In the genomic region with DNA sequence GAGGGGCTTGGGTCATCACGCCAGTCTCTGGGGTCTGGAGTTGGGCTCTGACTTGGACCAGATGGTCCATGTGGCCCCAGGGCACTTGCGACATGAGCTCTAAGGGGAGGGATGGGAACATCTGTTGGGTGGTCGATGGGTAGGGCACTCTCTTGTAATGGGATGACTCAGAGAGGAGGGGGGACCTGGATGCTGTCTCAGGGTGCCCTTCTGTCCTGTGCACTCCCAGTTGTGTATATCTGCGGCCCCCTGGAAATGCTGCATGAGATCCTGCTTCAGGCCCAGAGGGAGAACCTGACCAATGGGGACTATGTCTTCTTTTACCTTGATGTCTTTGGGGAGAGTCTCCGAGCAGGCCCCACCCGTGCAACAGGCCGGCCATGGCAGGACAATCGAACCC, we compare ENCODE assay signal across 9 mouse cellular contexts. TPM values are rescaled to one million over a fixed set of nuclear protein-coding genes. Genes with fewer than 3 reads are reported as not detected.
A peak's percentile ranks its signal among the peaks of the same experiment; 100 is the strongest.
DNase-seq lines count a peak whose midpoint lies in the region; ATAC-seq and TF ChIP-seq lines count a peak whose summit lies in the region.
"Had no signal": no experiment of that assay in that cellular context is flagged by ENCODE, and none has a peak within 500 bp of the region (broad histone marks: within the 10 kb centered on the region; RNA-seq: fewer than 3 reads in every experiment).

No protein-coding gene starts in this region.

- 83% methylated on average over 8 of the region's 8 CpGs for WGBS in heart, embryonic 13.5 days
- WGBS in limb, embryonic 14.5 days = 81% methylated on average over 8 of the region's 8 CpGs
- 79% methylated on average over 8 of the region's 8 CpGs for WGBS in stomach, embryonic 16.5 days

- peaks cover 10% of the 10 kb centered on the region; the same call in 1 of the 2 replicates for H3K27me3 ChIP-seq in heart, embryonic 13.5 days (replicated peaks)
- H3K27me3 ChIP-seq in limb, embryonic 14.5 days (ENCODE audit: control insufficient read depth, insufficient read depth, low read length) = no peaks in the 10 kb centered on the region
- no peaks in the 10 kb centered on the region; the same call in 1 of the 2 replicates for H3K27me3 ChIP-seq in stomach, embryonic 16.5 days (ENCODE audit: control insufficient read depth, insufficient read depth, low read length)

- H3K9ac ChIP-seq in heart, embryonic 13.5 days = peak overlapping the region; percentile 95; the same call in 1 of the 2 replicates
- peak overlapping the region; percentile 97; the same call in 1 of the 2 replicates for H3K9ac ChIP-seq in limb, embryonic 14.5 days (ENCODE audit: low read depth, low read length, severe bottlenecking)
- no peak overlapping the region for H3K9ac ChIP-seq in stomach, embryonic 16.5 days (ENCODE audit: low read length)

- peak overlapping the region; percentile 91; the same call in 1 of the 2 replicates for H3K4me2 ChIP-seq in heart, embryonic 13.5 days
- H3K4me2 ChIP-seq in limb, embryonic 14.5 days (replicated peaks; ENCODE audit: low read depth, low read length, severe bottlenecking) = peak overlapping the region; percentile 93
- 0 out of 2 replicates have a peak overlapping the region, but pooled peaks have one; percentile 23 for H3K4me2 ChIP-seq in stomach, embryonic 16.5 days (ENCODE audit: low read depth, low read length)

- no peaks in the 10 kb centered on the region for H3K36me3 ChIP-seq in heart, embryonic 13.5 days
- no peaks in the 10 kb centered on the region for H3K36me3 ChIP-seq in limb, embryonic 14.5 days (ENCODE audit: control insufficient read depth, insufficient read depth, low read length)
- no peaks in the 10 kb centered on the region for H3K36me3 ChIP-seq in stomach, embryonic 16.5 days (ENCODE audit: control insufficient read depth, insufficient read depth, low read length)

- no peak for ATAC-seq in heart, embryonic 13.5 days (ENCODE audit: extremely low read depth, insufficient number of reproducible peaks, low FRiP score, low TSS enrichment)
- ATAC-seq in limb, embryonic 14.5 days (ENCODE audit: low FRiP score, low read depth) = no peak
- no peak for ATAC-seq in stomach, embryonic 16.5 days (ENCODE audit: insufficient read depth, low FRiP score)

- H3K9me3 ChIP-seq in heart, embryonic 13.5 days = no peaks in the 10 kb centered on the region
- H3K9me3 ChIP-seq in limb, embryonic 14.5 days (ENCODE audit: control insufficient read depth, low read length) = no peaks in the 10 kb centered on the region
- H3K9me3 ChIP-seq in stomach, embryonic 16.5 days (replicated peaks; ENCODE audit: control insufficient read depth, low read length) = no peaks in the 10 kb centered on the region

- no peak overlapping the region for H3K27ac ChIP-seq in heart, embryonic 13.5 days (replicated peaks)
- H3K27ac ChIP-seq in limb, embryonic 14.5 days (replicated peaks; ENCODE audit: low read depth, low read length) = no peak overlapping the region
- no peak overlapping the region for H3K27ac ChIP-seq in stomach, embryonic 16.5 days (ENCODE audit: low read length)

- H3K4me1 ChIP-seq in heart, embryonic 13.5 days = peaks cover 56% of the 10 kb centered on the region
- H3K4me1 ChIP-seq in limb, embryonic 14.5 days (ENCODE audit: control insufficient read depth, insufficient read depth, low read length) = peaks cover 26% of the 10 kb centered on the region
- H3K4me1 ChIP-seq in stomach, embryonic 16.5 days (ENCODE audit: control insufficient read depth, insufficient read depth, low read length) = peaks cover 21% of the 10 kb centered on the region; the same call in 1 of the 2 replicates

- no peak overlapping the region for H3K4me3 ChIP-seq in heart, embryonic 13.5 days
- H3K4me3 ChIP-seq in limb, embryonic 14.5 days (replicated peaks; ENCODE audit: low read length) = peak overlapping the region; percentile 68; the same call in 1 of the 2 replicates
- no peak overlapping the region for H3K4me3 ChIP-seq in stomach, embryonic 16.5 days (replicated peaks; ENCODE audit: low read length)

- TF ChIP-seq POLR2A in limb, embryonic 14.5 days (IDR thresholded peaks at IDR 0.05; ENCODE audit: borderline replicate concordance, extremely low read depth, insufficient read depth, insufficient read length) = no peak

- DNase-seq in heart, adult 18-20 months = no peak
- DNase-seq in testis, postnatal 10 days (ENCODE audit: low spot score) = peak; percentile 43
- no peak for DNase-seq in testis, postnatal 14 days (ENCODE audit: low spot score)
- no peak for DNase-seq in limb, embryonic 14.5 days (ENCODE audit: low spot score)
- DNase-seq in urinary bladder, adult 2 months (ENCODE audit: low spot score) = no peak
- DNase-seq in layer of hippocampus, postnatal 14 days (ENCODE audit: low spot score in 2 of 2) = no peak
- DNase-seq: kidney, adult 11 months had no signal

RNA-seq across cellular contexts. Expression of a gene that starts 1.6 kb away (rescaled TPM):
- polyA plus RNA-seq in heart, embryonic 13.5 days (2015; fragmentation: Nextera tagmentation; extraction: Ambion mirVana) = 7.2 and 7.7 TPM in 2 replicates
- 10 to 100 TPM; 39.7 to 42.1 TPM for total RNA-seq in heart, adult 18-20 months (2021)
- 121 and 124 TPM in 2 replicates for polyA plus RNA-seq in limb, embryonic 14.5 days (2012; rRNA removed)
- 33.3 and 34.3 TPM in 2 replicates for polyA plus RNA-seq in limb, embryonic 14.5 days (2014; fragmentation: Nextera tagmentation; extraction: Ambion mirVana)
- polyA plus RNA-seq in stomach, embryonic 16.5 days (2015; fragmentation: Nextera tagmentation; extraction: Ambion mirVana) = 8.9 and 9.6 TPM in 2 replicates
- polyA plus RNA-seq in urinary bladder, adult 2 months (2012; rRNA removed) = 54.7 and 69.7 TPM in 2 replicates
- 10 to 100 TPM; 46.9 to 50.0 TPM for total RNA-seq in layer of hippocampus, postnatal 14 days (2021)

RNA-seq across cellular contexts. Expression of a gene that starts 20.1 kb away (rescaled TPM):
- 0.59 and 0.92 TPM in 2 replicates for polyA plus RNA-seq in heart, embryonic 13.5 days (2015; fragmentation: Nextera tagmentation; extraction: Ambion mirVana)
- total RNA-seq in heart, adult 18-20 months (2021) = not detected
- polyA plus RNA-seq in limb, embryonic 14.5 days (2012; rRNA removed) = 1.8 and 2.5 TPM in 2 replicates
- 0.58 and 0.61 TPM in 2 replicates for polyA plus RNA-seq in limb, embryonic 14.5 days (2014; fragmentation: Nextera tagmentation; extraction: Ambion mirVana)
- 1.3 TPM in 2 replicates for polyA plus RNA-seq in stomach, embryonic 16.5 days (2015; fragmentation: Nextera tagmentation; extraction: Ambion mirVana)
- 1.0 and 1.3 TPM in 2 replicates for polyA plus RNA-seq in urinary bladder, adult 2 months (2012; rRNA removed)
- 1 to 10 TPM in 1 of 2 experiments, under 1 TPM in 1; 0.98 to 2.3 TPM for total RNA-seq in layer of hippocampus, postnatal 14 days (2021)

RNA-seq across cellular contexts. Expression of a gene that starts 23.0 kb away (rescaled TPM):
- polyA plus RNA-seq in heart, embryonic 13.5 days (2015; fragmentation: Nextera tagmentation; extraction: Ambion mirVana) = 131 and 166 TPM in 2 replicates
- total RNA-seq in heart, adult 18-20 months (2021) = 100 to 1,000 TPM; 163 to 173 TPM
- 58.3 and 63.2 TPM in 2 replicates for polyA plus RNA-seq in limb, embryonic 14.5 days (2012; rRNA removed)
- 73.8 and 87.6 TPM in 2 replicates for polyA plus RNA-seq in limb, embryonic 14.5 days (2014; fragmentation: Nextera tagmentation; extraction: Ambion mirVana)
- polyA plus RNA-seq in stomach, embryonic 16.5 days (2015; fragmentation: Nextera tagmentation; extraction: Ambion mirVana) = 97.0 and 101 TPM in 2 replicates
- polyA plus RNA-seq in urinary bladder, adult 2 months (2012; rRNA removed) = 107 and 112 TPM in 2 replicates
- total RNA-seq in layer of hippocampus, postnatal 14 days (2021) = 10 to 100 TPM; 33.1 to 37.8 TPM

RNA-seq across cellular contexts. Expression of a gene that starts 35.5 kb away (rescaled TPM):
- 4.0 and 4.8 TPM in 2 replicates for polyA plus RNA-seq in heart, embryonic 13.5 days (2015; fragmentation: Nextera tagmentation; extraction: Ambion mirVana)
- 10 to 100 TPM; 20.0 to 21.0 TPM for total RNA-seq in heart, adult 18-20 months (2021)
- polyA plus RNA-seq in limb, embryonic 14.5 days (2012; rRNA removed) = 16.0 and 26.7 TPM in 2 replicates
- polyA plus RNA-seq in limb, embryonic 14.5 days (2014; fragmentation: Nextera tagmentation; extraction: Ambion mirVana) = 3.8 and 5.2 TPM in 2 replicates
- 3.0 and 3.5 TPM in 2 replicates for polyA plus RNA-seq in stomach, embryonic 16.5 days (2015; fragmentation: Nextera tagmentation; extraction: Ambion mirVana)
- polyA plus RNA-seq in urinary bladder, adult 2 months (2012; rRNA removed) = 8.3 and 12.6 TPM in 2 replicates
- 10 to 100 TPM; 55.8 to 57.6 TPM for total RNA-seq in layer of hippocampus, postnatal 14 days (2021)

RNA-seq across cellular contexts. Expression of a gene that starts 35.6 kb away (rescaled TPM):
- 2.6 and 2.9 TPM in 2 replicates for polyA plus RNA-seq in heart, embryonic 13.5 days (2015; fragmentation: Nextera tagmentation; extraction: Ambion mirVana)
- total RNA-seq in heart, adult 18-20 months (2021) = under 1 TPM; 0.15 to 0.28 TPM
- 0.40 and 0.63 TPM in 2 replicates for polyA plus RNA-seq in limb, embryonic 14.5 days (2012; rRNA removed)
- polyA plus RNA-seq in limb, embryonic 14.5 days (2014; fragmentation: Nextera tagmentation; extraction: Ambion mirVana) = 4.0 and 4.3 TPM in 2 replicates
- polyA plus RNA-seq in stomach, embryonic 16.5 days (2015; fragmentation: Nextera tagmentation; extraction: Ambion mirVana) = 2.6 and 3.2 TPM in 2 replicates
- 0.41 and 0.51 TPM in 2 replicates for polyA plus RNA-seq in urinary bladder, adult 2 months (2012; rRNA removed)
- total RNA-seq in layer of hippocampus, postnatal 14 days (2021) = 1 to 10 TPM; 1.2 TPM

Comparison
In these comparisons a context has a peak if more than half of its experiments do, and no peak if none do; other contexts are left out.
1. H3K4me2 ChIP-seq: peak in every context shown above with its lines; median percentile 93 in limb, embryonic 14.5 days; 91 in heart, embryonic 13.5 days; 23 in stomach, embryonic 16.5 days.